Mouse (Mus musculus) heart, embryonic 16.5 days (tissue): Measurements from ENCODE around the gene Tssk4. TPM values are rescaled to one million over a fixed set of nuclear protein-coding genes. Genes with fewer than 3 reads are reported as not detected.

Experiments used
- ATAC-seq: fragments of 200-750 bp; cut with Nextera tagmentation; replicated peaks from 2 replicates; pipeline ENCODE4 v1.8.0; 2017; ENCODE audit warnings: moderate number of reproducible peaks; ENCODE audit not compliant: insufficient read depth, low FRiP score; ENCODE audit errors: extremely low read depth
- H3K27ac ChIP-seq: fragments of 300-500 bp; sonication (generic); 2 replicates; pipeline ENCODE4 v1.5.1; 2014; ENCODE audit warnings: mild to moderate bottlenecking, low read length, control low read depth, moderate library complexity
- H3K27me3 ChIP-seq: fragments of 300-500 bp; sonication (generic); 2 replicates; pipeline ENCODE4 v1.6.1; 2014; ENCODE audit warnings: low read length, mixed read lengths; ENCODE audit not compliant: control insufficient read depth, insufficient read depth
- H3K36me3 ChIP-seq: fragments of 300-500 bp; sonication (generic); 2 replicates; pipeline ENCODE4 v1.6.1; 2014; ENCODE audit not compliant: control insufficient read depth, insufficient read depth
- H3K4me1 ChIP-seq: fragments of 300-500 bp; sonication (generic); 2 replicates; pipeline ENCODE4 v1.6.1; 2014; ENCODE audit warnings: low read length, mixed read lengths; ENCODE audit not compliant: control insufficient read depth, insufficient read depth
- H3K4me2 ChIP-seq: fragments of 300-500 bp; sonication (generic); 2 replicates; pipeline ENCODE4 v1.6.1; 2014; ENCODE audit warnings: low read depth, mild to moderate bottlenecking, control low read depth, low read length
- H3K4me3 ChIP-seq: fragments of 300-500 bp; sonication (generic); 2 replicates; pipeline ENCODE4 v1.5.1; 2014; ENCODE audit warnings: mild to moderate bottlenecking, control low read depth, low read length
- H3K9ac ChIP-seq: fragments of 300-500 bp; sonication (generic); 2 replicates; pipeline ENCODE4 v1.6.1; 2014; ENCODE audit warnings: low read length, control low read depth
- H3K9me3 ChIP-seq: fragments of 300-500 bp; sonication (generic); replicated peaks from 2 replicates; pipeline ENCODE4 v1.6.1; 2016; ENCODE audit warnings: low read length; ENCODE audit not compliant: control insufficient read depth
- WGBS: fragments of 180-500 bp; shearing (Covaris S2); extraction: QIAGEN DNeasy Blood & Tissue Kit; methylation state at CpG from one replicate; pipeline ENCODE4 v1.1.7; 2014; 5-methylcytosine and 5-hydroxymethylcytosine counted together
- polyA plus RNA-seq: library from polyadenylated mRNA; unstranded; fragments of >200 nt; fragmentation: Nextera tagmentation; extraction: Ambion mirVana; gene quantifications from 2 replicates; pipeline ENCODE4 v1.2.1, GENCODE M21; 2015

Gene Tssk4
- polyA plus RNA-seq: 0.22 and 0.45 TPM in 2 replicates

GRCm38 (mm10) chr14:55649884-55650283 is at the start of gene Tssk4:
Gene Tssk4, plus strand, starts transcription at chr14:55650184.
- Histone ChIP-seq H3K4me3 (no peak within 1 kb of the TSS), H3K9me3 (no peaks in the 10 kb centered on the region), H3K27ac (no peak within 1 kb of the TSS), H3K9ac (no peak within 1 kb of the TSS), H3K27me3 (no peaks in the 10 kb centered on the region), H3K4me1 (peaks cover 7% of the 10 kb centered on the region), H3K36me3 (peaks cover 3% of the 10 kb centered on the region; the same call in 1 of the 2 replicates), H3K4me2 (no peak within 1 kb of the TSS)
- 88% methylated on average over 2 of the region's 2 CpGs for WGBS
- no peak for ATAC-seq

- H3K4me2 ChIP-seq: peak within 1 kb of the TSS; percentile 80
- WGBS: 88% methylated on average over 7 of the region's 7 CpGs
- H3K4me3 ChIP-seq: peak within 1 kb of the TSS; percentile 62
- no peaks in the 10 kb centered on the region for H3K27me3 ChIP-seq
- peaks cover 5% of the 10 kb centered on the region for H3K4me1 ChIP-seq
- peak within 1 kb of the TSS; percentile 76 for H3K9ac ChIP-seq
- H3K27ac ChIP-seq: peak within 1 kb of the TSS; percentile 88
- peaks cover 54% of the 10 kb centered on the region for H3K36me3 ChIP-seq
- H3K9me3 ChIP-seq: no peaks in the 10 kb centered on the region
- ATAC-seq: no peak
Observed at GRCm38 (mm10) chr14:55603271-55603632, 46.7 kb upstream of the Tssk4 start, which contains the start of gene Irf9. Gene Irf9, plus strand, starts transcription at chr14:55603571.

GRCm38 (mm10) chr14:55603633-55604576 is 46.1 kb upstream of the Tssk4 start:
- peak; percentile 90 for ATAC-seq
- Histone ChIP-seq H3K9me3 (no peaks in the 10 kb centered on the region), H3K4me3 (peak overlapping the region; percentile 62), H3K36me3 (peaks cover 53% of the 10 kb centered on the region), H3K4me2 (peak overlapping the region; percentile 80), H3K27me3 (no peaks in the 10 kb centered on the region), H3K4me1 (peaks cover 5% of the 10 kb centered on the region), H3K9ac (peak overlapping the region; percentile 76), H3K27ac (peak overlapping the region; percentile 88)
- WGBS: 15% methylated on average over 19 of the region's 19 CpGs

- ATAC-seq: no peak
- peak overlapping the region; percentile 62 for H3K4me3 ChIP-seq
- no peak overlapping the region for H3K9ac ChIP-seq
- peaks cover 53% of the 10 kb centered on the region for H3K36me3 ChIP-seq
- peaks cover 5% of the 10 kb centered on the region for H3K4me1 ChIP-seq
- H3K27me3 ChIP-seq: no peaks in the 10 kb centered on the region
- no peaks in the 10 kb centered on the region for H3K9me3 ChIP-seq
- H3K4me2 ChIP-seq: peak overlapping the region; percentile 80
- 92% methylated on average over 11 of the region's 11 CpGs for WGBS
- no peak overlapping the region; the same call in 1 of the 2 replicates for H3K27ac ChIP-seq
Observed at GRCm38 (mm10) chr14:55604823-55605222, 45.2 kb upstream of the Tssk4 start.

- 82% methylated on average over 16 of the region's 16 CpGs for WGBS
- H3K9ac ChIP-seq: no peak overlapping the region
Observed at GRCm38 (mm10) chr14:55605743-55606459, 44.1 kb upstream of the Tssk4 start.

GRCm38 (mm10) chr14:55608339-55608738 is 41.6 kb upstream of the Tssk4 start:
- Histone ChIP-seq H3K9ac (no peak overlapping the region), H3K27me3 (no peaks in the 10 kb centered on the region), H3K4me2 (no peak overlapping the region), H3K36me3 (peaks cover 34% of the 10 kb centered on the region), H3K4me1 (peaks cover 5% of the 10 kb centered on the region), H3K27ac (no peak overlapping the region), H3K4me3 (no peak overlapping the region), H3K9me3 (no peaks in the 10 kb centered on the region)
- ATAC-seq: no peak
- WGBS: 93% methylated on average over 6 of the region's 6 CpGs

More at GRCm38 (mm10) chr14:55605743-55606459, 44.1 kb upstream of the Tssk4 start:
- Histone ChIP-seq H3K4me1 (peaks cover 5% of the 10 kb centered on the region), H3K27me3 (no peaks in the 10 kb centered on the region), H3K4me3 (no peak overlapping the region), H3K9me3 (no peaks in the 10 kb centered on the region), H3K27ac (no peak overlapping the region), H3K36me3 (peaks cover 51% of the 10 kb centered on the region), H3K4me2 (no peak overlapping the region)
- no peak for ATAC-seq

- no peak overlapping the region for H3K4me2 ChIP-seq
- H3K4me1 ChIP-seq: peaks cover 7% of the 10 kb centered on the region
- H3K4me3 ChIP-seq: no peak overlapping the region
- no peak overlapping the region for H3K27ac ChIP-seq
- 38% methylated on average over 6 of the region's 6 CpGs for WGBS
- no peak overlapping the region for H3K9ac ChIP-seq
- H3K9me3 ChIP-seq: no peaks in the 10 kb centered on the region
- H3K27me3 ChIP-seq: no peaks in the 10 kb centered on the region
- no peak for ATAC-seq
- peaks cover 14% of the 10 kb centered on the region; the same call in 1 of the 2 replicates for H3K36me3 ChIP-seq
Observed at GRCm38 (mm10) chr14:55613346-55613745, 36.6 kb upstream of the Tssk4 start.

GRCm38 (mm10) chr14:55614565-55615178 is 35.3 kb upstream of the Tssk4 start:
- Histone ChIP-seq H3K4me1 (peaks cover 10% of the 10 kb centered on the region), H3K4me3 (no peak overlapping the region), H3K27ac (no peak overlapping the region), H3K27me3 (no peaks in the 10 kb centered on the region), H3K4me2 (no peak overlapping the region), H3K9me3 (no peaks in the 10 kb centered on the region), H3K9ac (no peak overlapping the region), H3K36me3 (0 out of 2 replicates have a peak, but pooled peaks cover 2% of the 10 kb centered on the region)
- WGBS: 64% methylated on average over 7 of the region's 7 CpGs
- no peak for ATAC-seq
